Mouse (Mus musculus) liver, adult 2 months (tissue): ENCODE results near the gene Tha1. TPM values are rescaled to one million over a fixed set of nuclear protein-coding genes. Genes with fewer than 3 reads are reported as not detected.

Source experiments
- DNase-seq: peaks from one replicate; pipeline ENCODE4 v3.0.0-alpha.2; 2011; ENCODE audit warnings: low read depth, low spot score; ENCODE audit errors: extremely low read depth
- H3K27ac ChIP-seq: fragments of 200-500 bp; replicated peaks from 2 replicates; pipeline ENCODE4 v1.5.1; 2012; ENCODE audit warnings: low read depth, mild to moderate bottlenecking, control low read depth, inconsistent platforms, low read length; ENCODE audit not compliant: insufficient read depth
- H3K27me3 ChIP-seq: fragments of 200-500 bp; 2 replicates; pipeline ENCODE4 v1.6.1; 2012; ENCODE audit warnings: mild to moderate bottlenecking, moderate library complexity, low read length, inconsistent platforms; ENCODE audit not compliant: control insufficient read depth, insufficient read depth
- H3K36me3 ChIP-seq: fragments of 200-500 bp; 2 replicates; pipeline ENCODE4 v1.6.1; 2012; ENCODE audit warnings: low read length, inconsistent platforms; ENCODE audit not compliant: control insufficient read depth, insufficient read depth
- H3K4me1 ChIP-seq: fragments of 200-500 bp; 2 replicates; pipeline ENCODE4 v1.6.1; 2011; ENCODE audit warnings: low read length; ENCODE audit not compliant: control insufficient read depth, insufficient read depth
- H3K4me3 ChIP-seq: fragments of 200-500 bp; 2 replicates; pipeline ENCODE4 v1.5.1; 2011; ENCODE audit warnings: low read depth, mild to moderate bottlenecking, control low read depth, low read length, moderate library complexity; ENCODE audit not compliant: insufficient read depth
- H3K79me2 ChIP-seq: fragments of 200-500 bp; 2 replicates; pipeline ENCODE4 v1.6.1; 2012; ENCODE audit warnings: inconsistent platforms, mild to moderate bottlenecking, low read length, moderate library complexity; ENCODE audit not compliant: control insufficient read depth, insufficient read depth
- H3K9ac ChIP-seq: fragments of 200-500 bp; 2 replicates; pipeline ENCODE4 v1.6.1; 2012; ENCODE audit warnings: low read depth, mild to moderate bottlenecking, control low read depth, inconsistent platforms, low read length
- CTCF ChIP-seq: fragments of 200-500 bp; IDR thresholded peaks from 2 replicates; pipeline ENCODE4 v1.5.1; 2011; ENCODE audit warnings: low read depth, low read length, control low read depth
- POLR2A ChIP-seq: fragments of 200-500 bp; IDR thresholded peaks from 2 replicates; pipeline ENCODE4 v1.6.1; 2011; ENCODE audit warnings: low read length, control low read depth; ENCODE audit not compliant: insufficient read depth; ENCODE audit errors: extremely low read depth
- WGBS: fragments of 180-500 bp; shearing (Covaris S2); methylation state at CpG from one replicate; pipeline ENCODE4 v1.1.7; 2018; 5-methylcytosine and 5-hydroxymethylcytosine counted together
- polyA plus RNA-seq: library from polyadenylated mRNA; depleted of rRNA; stranded (reverse); fragments of >200 nt; gene quantifications from 2 replicates; pipeline ENCODE4 v1.2.3, GENCODE M21; 2012
- total RNA-seq: library from RNA; depleted of rRNA; stranded (reverse); fragments of >200 nt; gene quantifications from 2 replicates; pipeline ENCODE4 v1.2.3, GENCODE M21; 2014

Gene Tha1
- total and polyA plus RNA-seq, 2 experiments: 7.4 to 11.4 TPM

- Histone ChIP-seq H3K4me1 (peaks cover 24% of the 10 kb centered on the region), H3K27ac (no peak overlapping the region)
These were observed 6.4 kb upstream of the Tha1 start for GRCm38 (mm10) chr11:117879676-117880075.

GRCm38 (mm10) chr11:117878892-117879291 lies 5.6 kb upstream of the Tha1 start:
- no peak overlapping the region for H3K4me3 ChIP-seq
- TF ChIP-seq POLR2A (no peak), CTCF (no peak)
- H3K9ac ChIP-seq: no peak overlapping the region
- WGBS: 37% methylated on average over 8 of the region's 8 CpGs
- H3K79me2 ChIP-seq: no peaks in the 10 kb centered on the region
- no peak overlapping the region for H3K27ac ChIP-seq
- no peaks in the 10 kb centered on the region for H3K27me3 ChIP-seq
- H3K4me1 ChIP-seq: peaks cover 24% of the 10 kb centered on the region
- no peak for DNase-seq
- H3K36me3 ChIP-seq: no peaks in the 10 kb centered on the region

More at GRCm38 (mm10) chr11:117879676-117880075, 6.4 kb upstream of the Tha1 start:
- H3K79me2 ChIP-seq: no peaks in the 10 kb centered on the region
- TF ChIP-seq POLR2A (no peak), CTCF (no peak)
- no peak overlapping the region for H3K9ac ChIP-seq
- no peak overlapping the region for H3K4me3 ChIP-seq
- 70% methylated on average over 6 of the region's 6 CpGs for WGBS
- no peaks in the 10 kb centered on the region for H3K36me3 ChIP-seq
- no peak for DNase-seq
- H3K27me3 ChIP-seq: no peaks in the 10 kb centered on the region

GRCm38 (mm10) chr11:117877917-117878745 lies 4.8 kb upstream of the Tha1 start:
- H3K36me3 ChIP-seq: no peaks in the 10 kb centered on the region
- 5% methylated on average over 13 of the region's 13 CpGs for WGBS
- no peak for TF ChIP-seq CTCF
- no peak for TF ChIP-seq POLR2A
- peak overlapping the region; percentile 47 for H3K9ac ChIP-seq
- no peaks in the 10 kb centered on the region for H3K27me3 ChIP-seq
- H3K27ac ChIP-seq: peak overlapping the region; percentile 38
- peak overlapping the region; percentile 17; the same call in 1 of the 2 replicates for H3K4me3 ChIP-seq
- DNase-seq: peak; percentile 86
- H3K4me1 ChIP-seq: peaks cover 24% of the 10 kb centered on the region
- H3K79me2 ChIP-seq: no peaks in the 10 kb centered on the region

- no peak for TF ChIP-seq CTCF
- H3K27me3 ChIP-seq: no peaks in the 10 kb centered on the region
These were observed 2.4 kb upstream of the Tha1 start for GRCm38 (mm10) chr11:117875681-117876080.

GRCm38 (mm10) chr11:117874419-117874818 lies 1.1 kb upstream of the Tha1 start:
- peak; percentile 37; the same call in 1 of the 2 replicates for TF ChIP-seq CTCF
- TF ChIP-seq POLR2A: no peak
- Histone ChIP-seq H3K4me1 (peaks cover 29% of the 10 kb centered on the region), H3K4me3 (no peak overlapping the region), H3K27ac (no peak overlapping the region), H3K27me3 (no peaks in the 10 kb centered on the region), H3K36me3 (no peaks in the 10 kb centered on the region), H3K9ac (no peak overlapping the region), H3K79me2 (no peaks in the 10 kb centered on the region)
- WGBS: 60% methylated on average over 4 of the region's 4 CpGs
- no peak for DNase-seq

More at GRCm38 (mm10) chr11:117875681-117876080, 2.4 kb upstream of the Tha1 start:
- Histone ChIP-seq H3K9ac (no peak overlapping the region), H3K4me1 (peaks cover 28% of the 10 kb centered on the region), H3K27ac (peak overlapping the region; percentile 11; the same call in 1 of the 2 replicates), H3K4me3 (no peak overlapping the region), H3K36me3 (no peaks in the 10 kb centered on the region), H3K79me2 (no peaks in the 10 kb centered on the region)
- no peak for DNase-seq
- 71% methylated on average over 6 of the region's 6 CpGs for WGBS
